Mouse (Mus musculus): ENCODE measurements around the gene Pcdh7.
"Not testable (repeated sequence)": the region's sequence is repeated elsewhere in the genome, so short reads cannot be mapped to it uniquely, and the experiment has no call there.

Gene Pcdh7

GRCm38 (mm10) chr5:57717906-57718875 is at the start of gene Pcdh7:
TSS of gene Pcdh7 (plus strand) at chr5:57717967.
- peak; percentile 90 for DNase-seq (ENCODE audit: low read depth, low spot score)

- DNase-seq (ENCODE audit: low read depth, low spot score), result not testable (repeated sequence)
These were observed 40.8 kb upstream of the Pcdh7 start for GRCm38 (mm10) chr5:57676970-57677369.

GRCm38 (mm10) chr5:57708396-57708795 is 9.4 kb upstream of the Pcdh7 start:
- no peak for DNase-seq (ENCODE audit: low read depth, low spot score)

- peak; percentile 74 for DNase-seq (ENCODE audit: low read depth, low spot score)
These were observed 3.8 kb upstream of the Pcdh7 start for GRCm38 (mm10) chr5:57713980-57714379.

- DNase-seq (ENCODE audit: low read depth, low spot score), result peak; percentile 68
These were observed 2.9 kb upstream of the Pcdh7 start for GRCm38 (mm10) chr5:57714621-57715523.

- peak; percentile 91 for DNase-seq (ENCODE audit: low read depth, low spot score)
These were observed 2.0 kb upstream of the Pcdh7 start for GRCm38 (mm10) chr5:57715524-57716400.

GRCm38 (mm10) chr5:57716421-57717237 is 1.1 kb upstream of the Pcdh7 start:
- peak; percentile 76 for DNase-seq (ENCODE audit: low read depth, low spot score)

- DNase-seq (ENCODE audit: low read depth, low spot score), result peak; percentile 75
These were observed 395 bp upstream of the Pcdh7 start for GRCm38 (mm10) chr5:57717238-57717905.

- peak; percentile 59 for DNase-seq (ENCODE audit: low read depth, low spot score)
These were observed 1.3 kb downstream of the Pcdh7 start for GRCm38 (mm10) chr5:57718876-57719593.

- peak; percentile 78 for DNase-seq (ENCODE audit: low read depth, low spot score)
These were observed 1.9 kb downstream of the Pcdh7 start for GRCm38 (mm10) chr5:57719594-57720185.

- no peak for DNase-seq (ENCODE audit: low read depth, low spot score)
These were observed 2.6 kb downstream of the Pcdh7 start for GRCm38 (mm10) chr5:57720206-57720880.

GRCm38 (mm10) chr5:57721148-57721712 is 3.5 kb downstream of the Pcdh7 start:
- DNase-seq (ENCODE audit: low read depth, low spot score), result no peak

- DNase-seq (ENCODE audit: low read depth, low spot score), result no peak
These were observed 4.2 kb downstream of the Pcdh7 start for GRCm38 (mm10) chr5:57721927-57722326.

GRCm38 (mm10) chr5:57733451-57733850 is 15.7 kb downstream of the Pcdh7 start:
- DNase-seq (ENCODE audit: low read depth, low spot score), result no peak

- no peak for DNase-seq (ENCODE audit: low read depth, low spot score)
These were observed 18.0 kb downstream of the Pcdh7 start for GRCm38 (mm10) chr5:57735723-57736122.

- peak; percentile 79 for DNase-seq (ENCODE audit: low read depth, low spot score)
These were observed 25.2 kb downstream of the Pcdh7 start for GRCm38 (mm10) chr5:57742924-57743323.

- no peak for DNase-seq (ENCODE audit: low read depth, low spot score)
These were observed 26.3 kb downstream of the Pcdh7 start for GRCm38 (mm10) chr5:57743956-57744661.

Measured in brain, adult 2 months (tissue).